Mouse (Mus musculus) CD4-positive naive resting alpha-beta T cell, adult 57 days (primary cell): ENCODE measurements around the gene Vmn1r148. TPM values are rescaled to one million over a fixed set of nuclear protein-coding genes. Genes with fewer than 3 reads are reported as not detected.

ENCODE experiments used
- total RNA-seq: library from RNA; stranded (reverse); gene quantifications from one replicate; pipeline ENCODE4 v1.2.4, GENCODE M21; 2023

Vmn1r148 gene
- not detected for total RNA-seq

GRCm38 (mm10) chr7:22413283-22413682 lies at the start of gene Vmn1r148:
Vmn1r148 (plus strand) TSS chr7:22413583.

GRCm38 (mm10) chr7:22370939-22371338 lies 42.4 kb upstream of the Vmn1r148 start, which contains the start of gene Gm8660:
Gm8660 (minus strand) TSS chr7:22371039.

DNA sequence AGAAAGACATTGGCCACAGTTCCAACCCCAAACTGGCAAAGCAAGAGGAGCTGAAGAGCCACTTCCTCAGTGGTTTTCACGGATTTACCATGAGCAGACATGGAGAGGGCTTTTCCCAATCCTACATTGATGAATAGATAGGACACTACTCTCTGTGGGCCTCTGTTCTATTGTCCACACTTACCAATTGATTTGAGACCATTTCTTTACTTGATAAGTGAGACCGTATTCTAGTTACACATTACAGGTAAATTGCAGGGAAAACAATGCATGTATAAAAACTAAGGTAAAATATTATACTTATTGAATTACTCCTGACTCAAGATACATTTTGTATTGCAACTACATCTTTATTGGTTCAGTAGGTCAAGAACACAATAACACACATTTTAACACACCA lies 24.7 kb downstream of the Vmn1r148 start, which contains the start of gene Vmn1r149:
TSS of gene Vmn1r149 (minus strand) at position 101 of the 400 bp plus-strand sequence.

DNA sequence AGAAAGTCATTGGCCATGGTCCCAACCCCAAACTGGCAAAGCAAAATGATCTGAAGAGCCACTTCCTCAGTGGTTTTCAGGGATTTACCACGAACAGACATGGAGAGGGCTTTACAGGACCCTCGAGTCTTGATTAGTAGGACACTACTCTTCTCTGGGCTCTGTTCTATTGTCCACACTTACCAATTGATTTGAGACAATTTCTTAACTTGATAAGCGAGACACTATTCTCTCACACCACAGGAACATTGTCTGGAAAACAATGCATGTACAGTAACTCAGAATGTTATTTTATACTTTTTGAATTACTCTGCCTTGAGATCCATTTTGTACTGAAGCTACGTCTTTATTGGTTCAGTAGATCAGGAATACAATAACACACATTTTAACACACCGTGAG lies 50.6 kb downstream of the Vmn1r148 start, which contains the start of gene Gm10665:
TSS of gene Gm10665 (minus strand) at position 101 of the 400 bp plus-strand sequence.

Other genes starting within 250 kb of the Vmn1r148 start
- not detected for gene Vmn1r142, start 249.5 kb upstream of the Vmn1r148 start, total RNA-seq
- not detected for gene Vmn1r143, start 224.2 kb upstream of the Vmn1r148 start, total RNA-seq
- not detected for gene Gm8653, start 212.3 kb upstream of the Vmn1r148 start, total RNA-seq
- gene Gm8453, start 184.1 kb upstream of the Vmn1r148 start, total RNA-seq = not detected
- gene Gm4187, start 83.9 kb upstream of the Vmn1r148 start, total RNA-seq = not detected
- not detected for gene Gm8660, start 42.5 kb upstream of the Vmn1r148 start, total RNA-seq
- gene Vmn1r149, start 24.6 kb downstream of the Vmn1r148 start, total RNA-seq = not detected
- gene Gm10665, start 50.5 kb downstream of the Vmn1r148 start, total RNA-seq = not detected
- gene Vmn1r151, start 86.1 kb downstream of the Vmn1r148 start, total RNA-seq = not detected
- not detected for gene Vmn1r152, start 109.4 kb downstream of the Vmn1r148 start, total RNA-seq
- not detected for gene Gm8677, start 121.3 kb downstream of the Vmn1r148 start, total RNA-seq
- gene Gm4201, start 151.8 kb downstream of the Vmn1r148 start, total RNA-seq = not detected
- gene Gm4565, start 174.5 kb downstream of the Vmn1r148 start, total RNA-seq = not detected
- not detected for gene Vmn1r155, start 244.4 kb downstream of the Vmn1r148 start, total RNA-seq